Mouse (Mus musculus): ENCODE data around the gene Olfr1329. TPM values are rescaled to one million over a fixed set of nuclear protein-coding genes. Genes with fewer than 3 reads are reported as not detected.
"Not testable (repeated sequence)": the region's sequence is repeated elsewhere in the genome, so short reads cannot be mapped to it uniquely, and the experiment has no call there.

The Olfr1329 gene
- polyA plus RNA-seq (2016; fragmentation: Nextera tagmentation; extraction: Ambion mirVana), result not detected in 2 replicates

GRCm38 (mm10) chr4:118917365-118917764, at the start of gene Olfr1329:
TSS of gene Olfr1329 (minus strand) at chr4:118917465.
- H3K4me3 ChIP-seq; H3K4me1 ChIP-seq; H3K27ac ChIP-seq; H3K9ac ChIP-seq; H3K27me3 ChIP-seq (replicated peaks); H3K36me3 ChIP-seq; ATAC-seq; H3K9me3 ChIP-seq (replicated peaks); H3K4me2 ChIP-seq: not testable (repeated sequence)
- WGBS (ENCODE audit: insufficient replicate concordance), result 43% methylated on average over 2 of the region's 2 CpGs

- Histone ChIP-seq H3K4me1 (no peaks in the 10 kb centered on the region), H3K9ac (no peak within 1 kb of the TSS), H3K4me2 (no peak within 1 kb of the TSS), H3K4me3 (no peak within 1 kb of the TSS), H3K9me3 (replicated peaks) (no peaks in the 10 kb centered on the region), H3K27me3 (replicated peaks) (no peaks in the 10 kb centered on the region), H3K36me3 (no peaks in the 10 kb centered on the region), H3K27ac (no peak within 1 kb of the TSS)
- 54% methylated on average over 2 of the region's 2 CpGs for WGBS (ENCODE audit: insufficient replicate concordance)
- ATAC-seq, result no peak
These were observed 43.9 kb upstream of the Olfr1329 start, which contains the start of gene Lao1 for GRCm38 (mm10) chr4:118961141-118961628. TSS of gene Lao1 (plus strand) at chr4:118961578.

- H3K27ac ChIP-seq, result no peak overlapping the region
- no peaks in the 10 kb centered on the region for H3K9me3 ChIP-seq (replicated peaks)
- H3K4me2 ChIP-seq, result no peak overlapping the region
- H3K4me3 ChIP-seq, result no peak overlapping the region
- no peaks in the 10 kb centered on the region for H3K4me1 ChIP-seq
- WGBS (ENCODE audit: insufficient replicate concordance), result 68% methylated on average over 7 of the region's 7 CpGs
- H3K27me3 ChIP-seq (replicated peaks), result no peaks in the 10 kb centered on the region
- no peaks in the 10 kb centered on the region for H3K36me3 ChIP-seq
- no peak for ATAC-seq
- no peak overlapping the region for H3K9ac ChIP-seq
These were observed 41.5 kb upstream of the Olfr1329 start for GRCm38 (mm10) chr4:118958812-118959211.

- WGBS (ENCODE audit: insufficient replicate concordance), result 43% methylated on average over 2 of the region's 2 CpGs
- H3K36me3 ChIP-seq, result no peaks in the 10 kb centered on the region
- H3K4me3 ChIP-seq, result no peak within 1 kb of the TSS
- no peak for ATAC-seq
- H3K4me2 ChIP-seq, result no peak within 1 kb of the TSS
- no peaks in the 10 kb centered on the region for H3K27me3 ChIP-seq (replicated peaks)
- no peaks in the 10 kb centered on the region for H3K4me1 ChIP-seq
- no peaks in the 10 kb centered on the region for H3K9me3 ChIP-seq (replicated peaks)
- no peak within 1 kb of the TSS for H3K27ac ChIP-seq
- H3K9ac ChIP-seq, result no peak within 1 kb of the TSS
These were observed 21.2 kb upstream of the Olfr1329 start, which contains the start of gene Olfr1328 for GRCm38 (mm10) chr4:118938512-118938911. TSS of gene Olfr1328 (minus strand) at chr4:118938612.

GRCm38 (mm10) chr4:118931326-118931725, 14.1 kb upstream of the Olfr1329 start:
- WGBS (ENCODE audit: insufficient replicate concordance), result 63% methylated on average over 3 of the region's 3 CpGs
- not testable (repeated sequence) for H3K9ac ChIP-seq, H3K4me3 ChIP-seq

GRCm38 (mm10) chr4:118901981-118902380, 15.3 kb downstream of the Olfr1329 start:
- H3K4me3 ChIP-seq, result no peak overlapping the region
- H3K36me3 ChIP-seq, result no peaks in the 10 kb centered on the region
- no peaks in the 10 kb centered on the region for H3K27me3 ChIP-seq (replicated peaks)
- H3K4me1 ChIP-seq, result no peaks in the 10 kb centered on the region
- no peak for ATAC-seq
- no peak overlapping the region for H3K27ac ChIP-seq
- no peak overlapping the region for H3K4me2 ChIP-seq
- H3K9ac ChIP-seq, result no peak overlapping the region
- 46% methylated on average over 2 of the region's 2 CpGs for WGBS (ENCODE audit: insufficient replicate concordance)
- H3K9me3 ChIP-seq (replicated peaks), result no peaks in the 10 kb centered on the region

More at GRCm38 (mm10) chr4:118931326-118931725, 14.1 kb upstream of the Olfr1329 start:
- H3K36me3 ChIP-seq; H3K27ac ChIP-seq; H3K4me2 ChIP-seq; H3K4me1 ChIP-seq; H3K27me3 ChIP-seq (replicated peaks); ATAC-seq; H3K9me3 ChIP-seq (replicated peaks): not testable (repeated sequence)

- no peak for ATAC-seq
- WGBS (ENCODE audit: insufficient replicate concordance), result 48% methylated on average over 1 of the region's 1 CpGs
- no peak within 1 kb of the TSS for H3K9ac ChIP-seq
These were observed 29.0 kb downstream of the Olfr1329 start, which contains the start of gene Olfr1330 for GRCm38 (mm10) chr4:118888297-118888696. TSS of gene Olfr1330 (plus strand) at chr4:118888597.

GRCm38 (mm10) chr4:118867566-118867965, 49.7 kb downstream of the Olfr1329 start:
- H3K4me3 ChIP-seq, result no peak overlapping the region
- H3K36me3 ChIP-seq, result no peaks in the 10 kb centered on the region
- H3K4me2 ChIP-seq, result no peak overlapping the region
- no peak overlapping the region for H3K9ac ChIP-seq
- H3K9me3 ChIP-seq (replicated peaks), result no peaks in the 10 kb centered on the region
- no peak overlapping the region for H3K27ac ChIP-seq
- no peak for ATAC-seq
- H3K27me3 ChIP-seq (replicated peaks), result no peaks in the 10 kb centered on the region
- H3K4me1 ChIP-seq, result no peaks in the 10 kb centered on the region

More at GRCm38 (mm10) chr4:118888297-118888696, 29.0 kb downstream of the Olfr1329 start, which contains the start of gene Olfr1330:
- Histone ChIP-seq H3K27me3 (replicated peaks) (no peaks in the 10 kb centered on the region), H3K36me3 (no peaks in the 10 kb centered on the region), H3K27ac (no peak within 1 kb of the TSS), H3K4me3 (no peak within 1 kb of the TSS), H3K9me3 (replicated peaks) (no peaks in the 10 kb centered on the region), H3K4me1 (no peaks in the 10 kb centered on the region), H3K4me2 (no peak within 1 kb of the TSS)

Other genes starting within 250 kb of the Olfr1329 start
- gene Olfr1342, start 224.7 kb downstream of the Olfr1329 start, polyA plus RNA-seq (2016; fragmentation: Nextera tagmentation; extraction: Ambion mirVana), result not detected in 2 replicates
- not detected in 2 replicates for gene Olfr1341, start 213.9 kb downstream of the Olfr1329 start, polyA plus RNA-seq (2016; fragmentation: Nextera tagmentation; extraction: Ambion mirVana)
- not detected in 2 replicates for gene Olfr1340, start 197.3 kb downstream of the Olfr1329 start, polyA plus RNA-seq (2016; fragmentation: Nextera tagmentation; extraction: Ambion mirVana)
- gene Olfr1339, start 185.3 kb downstream of the Olfr1329 start, polyA plus RNA-seq (2016; fragmentation: Nextera tagmentation; extraction: Ambion mirVana), result not detected in 2 replicates
- not detected in 2 replicates for gene Olfr1338, start 158.7 kb downstream of the Olfr1329 start, polyA plus RNA-seq (2016; fragmentation: Nextera tagmentation; extraction: Ambion mirVana)
- not detected in 2 replicates for gene Olfr1337, start 134.9 kb downstream of the Olfr1329 start, polyA plus RNA-seq (2016; fragmentation: Nextera tagmentation; extraction: Ambion mirVana)
- not detected in 2 replicates for gene Olfr1335, start 107.5 kb downstream of the Olfr1329 start, polyA plus RNA-seq (2016; fragmentation: Nextera tagmentation; extraction: Ambion mirVana)
- not detected in 2 replicates for gene Olfr1333, start 81.2 kb downstream of the Olfr1329 start, polyA plus RNA-seq (2016; fragmentation: Nextera tagmentation; extraction: Ambion mirVana)
- gene Olfr1331, start 52.8 kb downstream of the Olfr1329 start, polyA plus RNA-seq (2016; fragmentation: Nextera tagmentation; extraction: Ambion mirVana), result not detected in 2 replicates
- gene Olfr1330, start 28.9 kb downstream of the Olfr1329 start, polyA plus RNA-seq (2016; fragmentation: Nextera tagmentation; extraction: Ambion mirVana), result not detected in 2 replicates
- gene Olfr1328, start 21.1 kb upstream of the Olfr1329 start, polyA plus RNA-seq (2016; fragmentation: Nextera tagmentation; extraction: Ambion mirVana), result not detected in 2 replicates
- gene Lao1, start 44.1 kb upstream of the Olfr1329 start, polyA plus RNA-seq (2016; fragmentation: Nextera tagmentation; extraction: Ambion mirVana), result not detected in 2 replicates
- gene Slc2a1, start 191.2 kb upstream of the Olfr1329 start, polyA plus RNA-seq (2016; fragmentation: Nextera tagmentation; extraction: Ambion mirVana), result 309 TPM in 2 replicates

Data from liver, embryonic 12.5 days (tissue).